In the genomic region with DNA sequence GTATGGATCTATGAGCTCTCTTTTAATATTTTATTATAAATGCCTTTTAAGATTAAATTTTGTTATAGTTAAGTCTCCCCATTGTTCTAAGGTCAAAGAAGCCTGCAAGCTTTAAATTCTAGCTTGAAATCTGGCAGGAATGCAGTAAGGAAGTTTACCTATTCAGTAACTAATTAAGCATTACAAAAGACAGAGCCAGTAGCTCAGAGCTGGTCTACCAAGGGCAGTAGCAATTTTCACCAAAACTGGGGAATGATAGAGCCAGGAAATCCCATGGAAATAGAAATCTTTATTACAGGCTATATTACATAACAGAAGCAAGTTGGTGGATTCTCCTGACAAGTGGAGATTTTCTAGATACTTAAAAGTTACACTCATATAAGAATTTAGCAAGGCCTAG, we compare ENCODE assay signal across 20 mouse cellular contexts.
"Had no signal": no experiment of that assay in that cellular context is flagged by ENCODE, and none has a peak within 500 bp of the region (broad histone marks: within the 10 kb centered on the region; RNA-seq: fewer than 3 reads in every experiment).

No protein-coding gene starts in this region.

- H3K36me3 ChIP-seq: heart, embryonic 13.5 days; heart, embryonic 15.5 days; hindbrain, embryonic 13.5 days; hindbrain, embryonic 15.5 days; limb, embryonic 10.5 days; limb, embryonic 12.5 days; liver, embryonic 13.5 days; liver, embryonic 15.5 days had no signal

- DNase-seq: gastrocnemius, postnatal 14 days; gastrocnemius, postnatal 36 days; heart, adult 2 months; heart, postnatal 14 days; heart, postnatal 36 days; kidney, adult 11 months; kidney, postnatal 14 days; kidney, postnatal 36 days; liver; liver, embryonic 13.5 days had no signal

- H3K27ac ChIP-seq: heart, adult 2 months; heart, embryonic 13.5 days; heart, embryonic 15.5 days; hindbrain, embryonic 13.5 days; hindbrain, embryonic 15.5 days; hindbrain, postnatal 0 days; kidney, postnatal 0 days; limb, embryonic 10.5 days; limb, embryonic 12.5 days; liver, embryonic 13.5 days; liver, embryonic 15.5 days had no signal

- H3K27me3 ChIP-seq: heart, embryonic 13.5 days; heart, embryonic 15.5 days; hindbrain, embryonic 13.5 days; hindbrain, embryonic 15.5 days; limb, embryonic 12.5 days; liver, embryonic 13.5 days; liver, embryonic 15.5 days had no signal

- H3K4me3 ChIP-seq: heart, adult 2 months; heart, embryonic 13.5 days; heart, embryonic 15.5 days; hindbrain, embryonic 13.5 days; hindbrain, embryonic 15.5 days; layer of hippocampus, adult 2 months; limb, embryonic 10.5 days; limb, embryonic 12.5 days; liver, embryonic 13.5 days; liver, embryonic 15.5 days had no signal

- H3K4me1 ChIP-seq: heart, embryonic 13.5 days; heart, embryonic 15.5 days; limb, embryonic 10.5 days; limb, embryonic 12.5 days; liver, embryonic 13.5 days; liver, embryonic 15.5 days had no signal
